Mouse (Mus musculus) liver, embryonic 14.5 days (tissue): ENCODE measurements around the gene Chst5. TPM values are rescaled to one million over a fixed set of nuclear protein-coding genes. Genes with fewer than 3 reads are reported as not detected.
A peak's percentile ranks its signal among the peaks of the same experiment; 100 is the strongest.

Source experiments
- ATAC-seq: fragments of 200-750 bp; cut with Nextera tagmentation; 2 replicates; pipeline ENCODE4 v1.8.0; 2017; ENCODE audit warnings: moderate number of reproducible peaks, mild to moderate bottlenecking, moderate library complexity; ENCODE audit not compliant: insufficient read depth
- DNase-seq, 3 experiments: peaks; one replicate each; pipeline ENCODE4 v3.0.0-alpha.2; 2012 to 2013; ENCODE audit warnings: low read depth in 3 of 3, low spot score in 3 of 3
- H3K27ac ChIP-seq: fragments of 300-500 bp; sonication (generic); 2 replicates; pipeline ENCODE4 v1.5.1; 2014; ENCODE audit warnings: moderate library complexity, mild to moderate bottlenecking, control low read depth, inconsistent platforms
- H3K27me3 ChIP-seq: fragments of 300-500 bp; sonication (generic); 2 replicates; pipeline ENCODE4 v1.6.1; 2014; ENCODE audit warnings: mild to moderate bottlenecking, low read length, moderate library complexity; ENCODE audit not compliant: control insufficient read depth, insufficient read depth
- H3K36me3 ChIP-seq: fragments of 300-500 bp; sonication (generic); replicated peaks from 2 replicates; pipeline ENCODE4 v1.6.1; 2014; ENCODE audit warnings: low read depth; ENCODE audit not compliant: control insufficient read depth, insufficient read depth
- H3K4me1 ChIP-seq, 2 experiments: fragments of 200-500 bp in 1 of 2; fragments of 300-500 bp in 1 of 2; sonication (generic) in 1 of 2; replicated peaks; 2 replicates each; pipeline ENCODE4 v1.6.1; 2012 to 2014; ENCODE audit warnings: antibody characterized with exemption in 1 of 2, inconsistent platforms in 1 of 2, low read length in 1 of 2; ENCODE audit not compliant: control insufficient read depth in 2 of 2, insufficient read depth in 2 of 2
- H3K4me2 ChIP-seq: fragments of 300-500 bp; sonication (generic); 2 replicates; pipeline ENCODE4 v1.6.1; 2014; ENCODE audit warnings: low read depth, mild to moderate bottlenecking, control low read depth, moderate library complexity
- H3K4me3 ChIP-seq, 2 experiments: fragments of 200-500 bp in 1 of 2; fragments of 300-500 bp in 1 of 2; sonication (generic) in 1 of 2; 2 replicates each; pipeline ENCODE4 v1.5.1; 2012 to 2014; ENCODE audit warnings: low read depth in 2 of 2, low read length in 2 of 2, mild to moderate bottlenecking in 2 of 2, control low read depth in 1 of 2, inconsistent platforms in 1 of 2, moderate library complexity in 1 of 2; ENCODE audit not compliant: insufficient read depth in 1 of 2
- H3K9ac ChIP-seq: fragments of 300-500 bp; sonication (generic); replicated peaks from 2 replicates; pipeline ENCODE4 v1.6.1; 2014; ENCODE audit warnings: mild to moderate bottlenecking, control low read depth, moderate library complexity
- H3K9me3 ChIP-seq: fragments of 300-500 bp; sonication (generic); 2 replicates; pipeline ENCODE4 v1.6.1; 2016; ENCODE audit warnings: low read length, mixed read lengths; ENCODE audit not compliant: control insufficient read depth
- CTCF ChIP-seq: IDR thresholded peaks from 2 replicates; pipeline ENCODE4 v1.5.1; 2016; ENCODE audit warnings: antibody characterized with exemption, low read depth, control low read depth
- EP300 ChIP-seq: IDR thresholded peaks from 2 replicates; pipeline ENCODE4 v1.6.1; 2016; ENCODE audit warnings: antibody characterized with exemption, low read depth
- WGBS: fragments of 180-500 bp; shearing (Covaris S2); extraction: QIAGEN DNeasy Blood & Tissue Kit; methylation state at CpG from one replicate; pipeline ENCODE4 v1.1.7; 2014; ENCODE audit not compliant: insufficient replicate concordance; 5-methylcytosine and 5-hydroxymethylcytosine counted together
- polyA plus RNA-seq, 2 experiments: library from polyadenylated mRNA; depleted of rRNA in 1 of 2; stranded (reverse) in 1 of 2; unstranded in 1 of 2; fragments of >200 nt; fragmentation: Nextera tagmentation in 1 of 2; extraction: Ambion mirVana in 1 of 2; gene quantifications; 2 replicates each; pipeline versions ENCODE4 v1.2.1 to v1.2.3; 2012 to 2014

The Chst5 gene
- polyA plus RNA-seq, 2 experiments: 0.03 TPM; not detected in 1

GRCm38 (mm10) chr8:111888091-111888650 lies 22.1 kb downstream of the Chst5 start:
- Histone ChIP-seq H3K36me3 (no peaks in the 10 kb centered on the region), H3K4me3 (no peak overlapping the region), H3K4me1 (peaks cover 7 to 16% of the 10 kb centered on the region in 2 experiments; a peak in 3 of 4 replicates), H3K27me3 (peaks cover 24% of the 10 kb centered on the region), H3K9me3 (no peaks in the 10 kb centered on the region), H3K27ac (no peak overlapping the region), H3K9ac (no peak overlapping the region), H3K4me2 (no peak overlapping the region; the same call in 1 of the 2 replicates)
- ATAC-seq (0 out of 2 replicates have a peak, but pooled peaks have one; percentile 4), DNase-seq (no peak)
- WGBS: 38% methylated on average over 7 of the region's 7 CpGs
- no peak for TF ChIP-seq CTCF
- no peak for TF ChIP-seq EP300

GRCm38 (mm10) chr8:111887479-111887878 lies 22.8 kb downstream of the Chst5 start:
- TF ChIP-seq CTCF (no peak), EP300 (peak; percentile 40)

GRCm38 (mm10) chr8:111883615-111884014 lies 26.6 kb downstream of the Chst5 start:
- Histone ChIP-seq H3K9me3 (no peaks in the 10 kb centered on the region), H3K9ac (no peak overlapping the region), H3K4me2 (no peak overlapping the region), H3K4me1 (peaks cover 7 to 16% of the 10 kb centered on the region in 2 experiments; a peak in 3 of 4 replicates), H3K27me3 (no peaks in the 10 kb centered on the region; the same call in 1 of the 2 replicates), H3K36me3 (no peaks in the 10 kb centered on the region), H3K4me3 (no peak overlapping the region), H3K27ac (no peak overlapping the region)
- no peak for ATAC-seq
- DNase-seq: no peak
- 72% methylated on average over 4 of the region's 4 CpGs for WGBS
- TF ChIP-seq CTCF: no peak
- TF ChIP-seq EP300: no peak

More at GRCm38 (mm10) chr8:111887479-111887878, 22.8 kb downstream of the Chst5 start:
- Histone ChIP-seq H3K4me3 (no peak overlapping the region), H3K27me3 (peaks cover 24% of the 10 kb centered on the region), H3K4me1 (peaks cover 7 to 16% of the 10 kb centered on the region in 2 experiments; a peak in 3 of 4 replicates), H3K27ac (no peak overlapping the region; the same call in 1 of the 2 replicates), H3K36me3 (no peaks in the 10 kb centered on the region), H3K9me3 (no peaks in the 10 kb centered on the region), H3K9ac (no peak overlapping the region), H3K4me2 (no peak overlapping the region)
- peak in 2 of 3 experiments; percentile 14 to 17 for DNase-seq
- 34% methylated on average over 1 of the region's 1 CpGs for WGBS
- ATAC-seq: peak; percentile 81

GRCm38 (mm10) chr8:111881591-111881990 lies 28.7 kb downstream of the Chst5 start:
- no peak for ATAC-seq
- no peaks in the 10 kb centered on the region for H3K36me3 ChIP-seq

GRCm38 (mm10) chr8:111877711-111878110 lies 32.5 kb downstream of the Chst5 start:
- Histone ChIP-seq H3K27ac (no peak overlapping the region), H3K4me1 (peaks cover 7% of the 10 kb centered on the region in 2 experiments; a peak in 3 of 4 replicates), H3K4me3 (no peak overlapping the region), H3K36me3 (no peaks in the 10 kb centered on the region), H3K27me3 (no peaks in the 10 kb centered on the region), H3K9ac (no peak overlapping the region), H3K9me3 (no peaks in the 10 kb centered on the region), H3K4me2 (no peak overlapping the region)
- 64% methylated on average over 9 of the region's 9 CpGs for WGBS
- ATAC-seq (no peak), DNase-seq (no peak)
- peak; percentile 27; the same call in 1 of the 2 replicates for TF ChIP-seq CTCF
- no peak for TF ChIP-seq EP300

More at GRCm38 (mm10) chr8:111881591-111881990, 28.7 kb downstream of the Chst5 start:
- Histone ChIP-seq H3K27ac (no peak overlapping the region), H3K9ac (no peak overlapping the region), H3K4me3 (no peak overlapping the region), H3K27me3 (no peaks in the 10 kb centered on the region), H3K4me1 (peaks cover 0 to 3% of the 10 kb centered on the region in 2 experiments; a peak in 1 of 4 replicates), H3K4me2 (no peak overlapping the region), H3K9me3 (no peaks in the 10 kb centered on the region)
- no peak for TF ChIP-seq EP300
- peak; percentile 91 for TF ChIP-seq CTCF
- peak; percentile 19 to 23 (median 22) for DNase-seq
- 5% methylated on average over 2 of the region's 2 CpGs for WGBS
